Mouse (Mus musculus) induced T-regulatory cell, adult 2 months (primary cell): ENCODE measurements around the gene Olfr651.
"Not testable (repeated sequence)": the region's sequence is repeated elsewhere in the genome, so short reads cannot be mapped to it uniquely, and the experiment has no call there.

Experiments used
- DNase-seq: peaks from one replicate; pipeline ENCODE4 v3.0.0-alpha.2; 2012; ENCODE audit warnings: low read depth

Olfr651 gene

GRCm38 (mm10) chr7:104549833-104550232 lies at the start of gene Olfr651:
Gene Olfr651, plus strand, starts transcription at chr7:104550133.
- DNase-seq: no peak

- DNase-seq: not testable (repeated sequence)
These were observed 48.7 kb upstream of the Olfr651 start for GRCm38 (mm10) chr7:104501186-104501585.

GRCm38 (mm10) chr7:104501589-104502371 lies 48.2 kb upstream of the Olfr651 start:
- DNase-seq: no peak

- peak; percentile 66 for DNase-seq
These were observed 42.4 kb upstream of the Olfr651 start, which contains the start of gene Trim30d for GRCm38 (mm10) chr7:104507421-104508065. Gene Trim30d, minus strand, starts transcription at chr7:104507849.

GRCm38 (mm10) chr7:104552700-104553099 lies 2.8 kb downstream of the Olfr651 start:
- DNase-seq: no peak

- no peak for DNase-seq
These were observed 10.7 kb downstream of the Olfr651 start, which contains the start of gene Olfr652 for GRCm38 (mm10) chr7:104560601-104561000. Gene Olfr652, plus strand, starts transcription at chr7:104560901.

- DNase-seq: no peak
These were observed 27.1 kb downstream of the Olfr651 start, which contains the start of gene Olfr653 for GRCm38 (mm10) chr7:104577014-104577413. Gene Olfr653, plus strand, starts transcription at chr7:104577314.

- DNase-seq: no peak
These were observed 30.9 kb downstream of the Olfr651 start for GRCm38 (mm10) chr7:104580846-104581245.

- DNase-seq: no peak
These were observed 31.5 kb downstream of the Olfr651 start for GRCm38 (mm10) chr7:104581429-104581828.

- DNase-seq: no peak
These were observed 36.8 kb downstream of the Olfr651 start, which contains the start of gene Olfr654 for GRCm38 (mm10) chr7:104586725-104587124. Gene Olfr654, plus strand, starts transcription at chr7:104587025.

- no peak for DNase-seq
These were observed 38.3 kb downstream of the Olfr651 start for GRCm38 (mm10) chr7:104588274-104588673.

- DNase-seq: no peak
These were observed 51.7 kb downstream of the Olfr651 start, which contains the start of gene Olfr655 for GRCm38 (mm10) chr7:104601679-104602078. Gene Olfr655, minus strand, starts transcription at chr7:104601779.

GRCm38 (mm10) chr7:104603173-104603572 lies 53.2 kb downstream of the Olfr651 start:
- peak; percentile 80 for DNase-seq
